ENCODE assay signal across 16 mouse cellular contexts in genomic region chr8:10619689-10620088, GRCm38 (mm10).
DNase-seq lines count a peak whose midpoint lies in the region; ATAC-seq and TF ChIP-seq lines count a peak whose summit lies in the region.
"Had no signal": no experiment of that assay in that cellular context is flagged by ENCODE, and none has a peak within 500 bp of the region (broad histone marks: within the 10 kb centered on the region; RNA-seq: fewer than 3 reads in every experiment).

No protein-coding gene starts in this region.

- H3K9ac ChIP-seq in liver, postnatal 0 days (replicated peaks), result no peak overlapping the region
- H3K9ac ChIP-seq in liver, embryonic 11.5 days (ENCODE audit: low read depth, low read length), result no peak overlapping the region
- H3K9ac ChIP-seq in CH12.LX (ENCODE audit: insufficient read depth, low read depth), result no peak overlapping the region
- H3K9ac ChIP-seq in lung, embryonic 16.5 days (ENCODE audit: low read length), result no peak overlapping the region
- no peak overlapping the region for H3K9ac ChIP-seq in forebrain, embryonic 13.5 days
- H3K9ac ChIP-seq: hindbrain, embryonic 12.5 days; lung, embryonic 15.5 days; neural tube, embryonic 15.5 days had no signal

- H3K9me3 ChIP-seq in liver, postnatal 0 days (ENCODE audit: low read length), result no peaks in the 10 kb centered on the region
- no peaks in the 10 kb centered on the region for H3K9me3 ChIP-seq in liver, embryonic 11.5 days (ENCODE audit: control insufficient read depth, low read length)
- H3K9me3 ChIP-seq in CH12.LX (replicated peaks; ENCODE audit: low read length), result peaks cover 10% of the 10 kb centered on the region
- H3K9me3 ChIP-seq in lung, embryonic 16.5 days (ENCODE audit: control insufficient read depth, low read length), result no peaks in the 10 kb centered on the region
- H3K9me3 ChIP-seq in forebrain, embryonic 13.5 days (replicated peaks), result no peaks in the 10 kb centered on the region; the same call in 1 of the 2 replicates
- H3K9me3 ChIP-seq: hindbrain, embryonic 12.5 days; lung, embryonic 15.5 days; neural tube, embryonic 15.5 days had no signal

- no peaks in the 10 kb centered on the region for H3K4me1 ChIP-seq in liver, postnatal 0 days (ENCODE audit: insufficient read depth)
- no peaks in the 10 kb centered on the region for H3K4me1 ChIP-seq in liver, embryonic 11.5 days (replicated peaks; ENCODE audit: control insufficient read depth, insufficient read depth, low read length)
- H3K4me1 ChIP-seq in CH12.LX (ENCODE audit: control insufficient read depth in 1 of 2, insufficient read depth in 2 of 2), result peaks cover 12 to 20% of the 10 kb centered on the region in 2 experiments
- H3K4me1 ChIP-seq in lung, embryonic 16.5 days (replicated peaks; ENCODE audit: control insufficient read depth, insufficient read depth, low read length), result no peaks in the 10 kb centered on the region
- H3K4me1 ChIP-seq in forebrain, embryonic 13.5 days, result no peaks in the 10 kb centered on the region
- H3K4me1 ChIP-seq: hindbrain, embryonic 12.5 days; lung, embryonic 15.5 days; neural tube, embryonic 15.5 days had no signal

- TF ChIP-seq EP300 in liver, postnatal 0 days (IDR thresholded peaks at IDR 0.05; ENCODE audit: low read depth), result no peak
- no peak for TF ChIP-seq EP300 in CH12.LX (IDR thresholded peaks at IDR 0.05; ENCODE audit: low read length)

- no peaks in the 10 kb centered on the region for H3K36me3 ChIP-seq in liver, postnatal 0 days (replicated peaks; ENCODE audit: insufficient read depth, low read length)
- no peaks in the 10 kb centered on the region for H3K36me3 ChIP-seq in liver, embryonic 11.5 days (ENCODE audit: control insufficient read depth, insufficient read depth, low read length)
- no peaks in the 10 kb centered on the region for H3K36me3 ChIP-seq in CH12.LX (replicated peaks in 1 of 2; ENCODE audit: control insufficient read depth in 1 of 2, insufficient read depth in 1 of 2, low read length in 1 of 2)
- H3K36me3 ChIP-seq in lung, embryonic 16.5 days (ENCODE audit: control insufficient read depth, insufficient read depth, low read length), result no peaks in the 10 kb centered on the region
- no peaks in the 10 kb centered on the region for H3K36me3 ChIP-seq in forebrain, embryonic 13.5 days (ENCODE audit: poor library complexity, severe bottlenecking)
- H3K36me3 ChIP-seq: hindbrain, embryonic 12.5 days; lung, embryonic 15.5 days had no signal

- peak; percentile 33 for ATAC-seq in liver, postnatal 0 days
- ATAC-seq in liver, embryonic 11.5 days (replicated peaks; ENCODE audit: low FRiP score), result no peak
- peak; percentile 73; the same call in 1 of the 2 replicates for ATAC-seq in lung, embryonic 16.5 days (ENCODE audit: low read depth)
- ATAC-seq in forebrain, embryonic 13.5 days, result no peak
- ATAC-seq: activated CD4-positive, CD25-positive, alpha-beta regulatory T cell, adult 4 months had no signal

- no peak overlapping the region for H3K27ac ChIP-seq in liver, postnatal 0 days (ENCODE audit: low read depth)
- H3K27ac ChIP-seq in liver, embryonic 11.5 days (ENCODE audit: low read depth, low read length), result no peak overlapping the region
- H3K27ac ChIP-seq in CH12.LX (ENCODE audit: insufficient read depth, low read depth), result no peak overlapping the region
- no peak overlapping the region for H3K27ac ChIP-seq in lung, embryonic 16.5 days (ENCODE audit: low read length)
- no peak overlapping the region for H3K27ac ChIP-seq in forebrain, embryonic 13.5 days
- H3K27ac ChIP-seq: hindbrain, embryonic 12.5 days; lung, embryonic 15.5 days; neural tube, embryonic 15.5 days had no signal

- no peak for TF ChIP-seq RAD21 in CH12.LX (IDR thresholded peaks at IDR 0.05; ENCODE audit: low read depth, low read length)

- whole genome bisulfite sequencing in liver, postnatal 0 days (ENCODE audit: insufficient replicate concordance), result 85% methylated on average over 2 of the region's 2 CpGs
- WGBS in liver, embryonic 11.5 days, result 73% methylated on average over 2 of the region's 2 CpGs
- 77% methylated on average over 2 of the region's 2 CpGs for WGBS in lung, embryonic 16.5 days
- 87% methylated on average over 2 of the region's 2 CpGs for WGBS in forebrain, embryonic 13.5 days

- no peak for DNase-seq in liver, postnatal 0 days
- no peak for DNase-seq in liver, embryonic 11.5 days (ENCODE audit: low spot score)
- DNase-seq in CH12.LX (ENCODE audit: extremely low read depth), result peak; percentile 27
- peak; percentile 25 to 45 for DNase-seq in kidney, adult 8-10 months
- no peak for DNase-seq in left cerebral cortex, postnatal 14 days (ENCODE audit: low spot score in 2 of 2)
- no peak for DNase-seq in spleen, adult 18-20 months
- DNase-seq: cerebellum, adult 9-10 months; embryo, embryonic 11 days; thymus, adult 2 months had no signal

- no peaks in the 10 kb centered on the region for H3K27me3 ChIP-seq in liver, postnatal 0 days (ENCODE audit: insufficient read depth, low read length)
- H3K27me3 ChIP-seq in liver, embryonic 11.5 days (replicated peaks; ENCODE audit: control insufficient read depth, insufficient read depth, low read length), result no peaks in the 10 kb centered on the region
- no peaks in the 10 kb centered on the region for H3K27me3 ChIP-seq in CH12.LX (replicated peaks)
- H3K27me3 ChIP-seq in lung, embryonic 16.5 days (ENCODE audit: control insufficient read depth, insufficient read depth, low read depth, low read length), result no peaks in the 10 kb centered on the region
- H3K27me3 ChIP-seq in forebrain, embryonic 13.5 days, result no peaks in the 10 kb centered on the region
- H3K27me3 ChIP-seq: hindbrain, embryonic 12.5 days; lung, embryonic 15.5 days; neural tube, embryonic 15.5 days had no signal

- intact Hi-C loops in left cerebral cortex, postnatal 14 days (cut with DNase I), result no loop called here

- H3K4me2 ChIP-seq in liver, postnatal 0 days (ENCODE audit: low read depth, low read length), result no peak overlapping the region
- no peak overlapping the region for H3K4me2 ChIP-seq in liver, embryonic 11.5 days
- H3K4me2 ChIP-seq in CH12.LX (ENCODE audit: insufficient read depth, low read depth, poor library complexity, severe bottlenecking), result peak overlapping the region; percentile 35; the same call in 1 of the 2 replicates
- no peak overlapping the region for H3K4me2 ChIP-seq in lung, embryonic 16.5 days (ENCODE audit: low read depth, low read length)
- H3K4me2 ChIP-seq in forebrain, embryonic 13.5 days, result no peak overlapping the region
- H3K4me2 ChIP-seq: hindbrain, embryonic 12.5 days; lung, embryonic 15.5 days; neural tube, embryonic 15.5 days had no signal

- H3K4me3 ChIP-seq in liver, postnatal 0 days (ENCODE audit: low read depth, low read length), result no peak overlapping the region
- H3K4me3 ChIP-seq in liver, embryonic 11.5 days (ENCODE audit: low read depth, low read length), result no peak overlapping the region
- H3K4me3 ChIP-seq in CH12.LX (replicated peaks in 1 of 3; ENCODE audit: low read depth in 2 of 3, low read length in 2 of 3, poor library complexity in 1 of 3), result no peak overlapping the region
- no peak overlapping the region for H3K4me3 ChIP-seq in lung, embryonic 16.5 days (ENCODE audit: low read length)
- no peak overlapping the region for H3K4me3 ChIP-seq in forebrain, embryonic 13.5 days
- H3K4me3 ChIP-seq: erythroblast, embryonic 14.5 days; hindbrain, embryonic 12.5 days; lung, embryonic 15.5 days; neural tube, embryonic 15.5 days had no signal

- no peak for TF ChIP-seq CTCF in liver, postnatal 0 days (IDR thresholded peaks at IDR 0.05; ENCODE audit: low read depth)
- no peak for TF ChIP-seq CTCF in CH12.LX (conservative IDR thresholded peaks at IDR 0.05 in 1 of 2, IDR thresholded peaks at IDR 0.05 in 1 of 2; ENCODE audit: low read depth in 2 of 2, low read length in 2 of 2)

- TF ChIP-seq POLR2A in CH12.LX (IDR thresholded peaks at IDR 0.05; ENCODE audit: low read depth, low read length), result no peak

- in situ Hi-C loops in CH12.LX (cut with MboI; ENCODE audit: low pct_ligation_motif_present, low pct_unique_long_range_greater_than_20kb, low sequenced_read_pairs), result no loop called here

- dilution Hi-C loops in CH12.LX (cut with MboI; ENCODE audit: extremely low pct_ligation_motif_present, extremely low pct_unique_long_range_greater_than_20kb, low sequenced_read_pairs), result no loop called here

- H3K79me2 ChIP-seq in CH12.LX (replicated peaks; ENCODE audit: control insufficient read depth, extremely low read depth, insufficient read depth, poor library complexity, severe bottlenecking), result no peaks in the 10 kb centered on the region

TF ChIP-seq in CH12.LX, 34 proteins besides CTCF, POLR2A, EP300 and RAD21:
- peak; percentile 66 for TF ChIP-seq ELF1 (IDR thresholded peaks at IDR 0.05; ENCODE audit: low read depth, low read length)
- TF ChIP-seq ZKSCAN1 (IDR thresholded peaks at IDR 0.05; ENCODE audit: borderline replicate concordance, low read depth, low read length), result no peak
- TF ChIP-seq BHLHE40 (IDR thresholded peaks at IDR 0.05; ENCODE audit: low read depth, low read length), result 0 out of 2 replicates have a peak, but pooled peaks have one; percentile 22
TF ChIP-seq in CH12.LX: peak in this region for 2.

Comparison
In these comparisons a context has a peak if more than half of its experiments do, and no peak if none do; other contexts are left out.
1. ATAC-seq: peak in liver, postnatal 0 days (single experiment) and lung, embryonic 16.5 days (single experiment); none in liver, embryonic 11.5 days (single experiment) and forebrain, embryonic 13.5 days (single experiment).
2. DNase-seq: peak in CH12.LX (single experiment) and kidney, adult 8-10 months (2 of 2); none in liver, postnatal 0 days (single experiment), liver, embryonic 11.5 days (single experiment), left cerebral cortex, postnatal 14 days (0 of 2) and spleen, adult 18-20 months (0 of 2).